Mouse (Mus musculus) spleen, postnatal 4 days (tissue): ENCODE data around the gene Snapin.

Experiments
- DNase-seq, 2 experiments: peaks; one replicate each; pipeline ENCODE4 v3.0.0; 2022; ENCODE audit warnings: low spot score in 2 of 2

The Snapin gene

DNA sequence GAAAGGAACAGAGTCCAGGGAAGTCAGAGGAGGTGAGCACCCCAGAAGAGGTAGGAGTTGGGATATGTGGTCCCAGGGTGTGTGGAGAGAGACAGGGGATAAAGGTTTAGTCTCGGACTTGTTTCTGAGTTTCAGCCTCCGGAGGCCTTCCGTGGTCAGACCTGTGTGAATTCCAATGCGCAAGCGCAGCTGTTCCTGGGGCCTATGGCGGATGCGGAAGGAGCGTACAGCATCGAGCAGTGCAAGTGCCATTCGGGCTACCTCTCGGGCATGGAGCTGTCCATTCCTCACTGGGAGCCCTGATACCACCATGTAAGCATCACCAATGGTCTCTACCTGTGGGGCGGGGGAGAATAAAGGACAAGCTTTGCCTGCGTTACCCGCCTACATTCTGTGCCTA, 35.9 kb downstream of the Snapin start:
- no peak for DNase-seq

DNA sequence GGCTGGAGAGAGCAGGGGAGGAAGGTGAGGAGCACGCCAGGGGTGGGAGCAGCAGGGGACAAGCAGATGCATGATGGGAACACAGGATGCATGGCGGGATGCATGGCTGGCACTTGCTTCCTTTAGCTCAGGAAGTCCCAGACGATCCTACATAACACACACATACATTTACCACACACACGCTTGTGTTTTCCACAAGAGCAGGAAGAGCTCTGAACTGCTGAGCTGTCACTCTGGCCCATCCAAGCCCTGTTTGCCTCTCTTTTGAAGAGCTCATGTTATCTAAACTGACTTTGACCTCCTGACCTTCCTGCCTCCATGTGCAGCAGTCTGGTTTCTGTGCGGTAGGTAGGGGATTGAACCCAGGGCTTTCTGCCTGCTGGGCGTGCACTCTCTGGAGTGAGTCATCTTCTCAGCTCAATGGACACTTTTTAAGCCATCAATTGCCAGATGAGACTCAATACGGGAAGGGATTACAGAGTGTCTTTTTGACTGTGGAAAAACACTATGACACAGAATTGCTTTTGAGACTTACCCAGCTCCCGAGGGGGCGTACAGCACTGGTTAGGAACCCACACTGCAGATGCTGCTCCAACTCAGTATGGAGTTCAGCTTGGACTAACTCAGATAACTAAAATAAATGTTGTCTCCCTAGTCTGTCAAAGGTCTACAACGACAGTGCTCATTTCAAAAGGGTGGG, 39.3 kb downstream of the Snapin start:
- no peak for DNase-seq

DNA sequence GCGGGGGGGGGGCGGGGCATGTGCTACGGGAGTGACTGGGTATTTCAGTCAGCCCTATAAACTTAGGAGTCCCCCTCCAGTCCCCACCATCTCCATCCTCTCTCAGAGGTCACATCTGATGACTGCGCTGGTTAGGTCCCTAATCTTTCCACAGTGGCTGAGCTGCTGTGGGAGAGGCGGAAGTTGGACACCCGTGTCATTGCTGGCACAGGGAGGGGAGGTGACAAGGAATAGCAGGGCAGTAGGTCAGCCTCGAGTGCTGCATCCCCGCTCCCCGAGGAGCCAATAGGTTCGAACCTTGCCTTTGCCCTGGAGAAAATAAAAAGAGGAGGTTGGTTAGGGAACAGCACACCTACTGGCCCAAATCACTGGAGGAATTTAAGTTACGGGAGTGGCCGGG, 40.0 kb downstream of the Snapin start:
- DNase-seq: no peak

DNA sequence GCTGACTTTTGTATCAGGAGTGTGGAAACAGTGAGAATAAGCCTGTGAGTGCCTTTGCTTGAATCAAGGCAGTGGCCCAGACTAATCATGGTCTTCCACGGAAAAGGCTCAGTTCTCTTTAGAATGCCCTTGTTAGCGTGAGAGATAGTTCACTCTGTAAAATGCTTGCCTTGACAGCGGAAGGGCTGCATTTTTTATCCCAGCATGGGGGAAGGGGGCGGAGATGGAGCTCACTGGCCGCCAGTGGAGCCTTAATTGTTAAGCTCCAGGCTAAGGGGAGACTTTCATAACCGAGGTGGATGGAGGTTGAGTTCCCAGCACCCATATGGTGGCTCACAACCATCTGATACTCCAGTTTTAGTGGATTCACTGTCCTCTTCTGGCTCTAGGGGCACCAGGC, 42.2 kb downstream of the Snapin start:
- DNase-seq: no peak

DNA sequence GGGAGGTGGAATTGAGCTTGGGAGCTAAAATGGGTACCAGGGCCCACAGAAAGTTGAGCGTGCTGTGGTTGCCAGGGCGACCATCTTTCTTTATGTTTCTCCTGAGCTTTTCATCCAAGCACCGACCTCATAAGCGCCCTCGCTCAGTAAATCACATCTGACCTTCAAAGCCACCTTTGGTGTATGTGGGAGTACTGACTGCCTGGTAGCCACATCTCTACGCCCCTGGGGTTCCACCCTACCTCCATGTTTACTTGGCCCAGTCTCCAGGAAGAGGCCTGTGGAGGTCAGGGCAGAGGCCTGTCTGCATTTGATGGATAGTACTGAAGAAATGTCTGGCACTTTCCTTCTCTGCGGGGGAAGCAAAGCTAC, 43.7 kb downstream of the Snapin start:
- no peak for DNase-seq

DNA sequence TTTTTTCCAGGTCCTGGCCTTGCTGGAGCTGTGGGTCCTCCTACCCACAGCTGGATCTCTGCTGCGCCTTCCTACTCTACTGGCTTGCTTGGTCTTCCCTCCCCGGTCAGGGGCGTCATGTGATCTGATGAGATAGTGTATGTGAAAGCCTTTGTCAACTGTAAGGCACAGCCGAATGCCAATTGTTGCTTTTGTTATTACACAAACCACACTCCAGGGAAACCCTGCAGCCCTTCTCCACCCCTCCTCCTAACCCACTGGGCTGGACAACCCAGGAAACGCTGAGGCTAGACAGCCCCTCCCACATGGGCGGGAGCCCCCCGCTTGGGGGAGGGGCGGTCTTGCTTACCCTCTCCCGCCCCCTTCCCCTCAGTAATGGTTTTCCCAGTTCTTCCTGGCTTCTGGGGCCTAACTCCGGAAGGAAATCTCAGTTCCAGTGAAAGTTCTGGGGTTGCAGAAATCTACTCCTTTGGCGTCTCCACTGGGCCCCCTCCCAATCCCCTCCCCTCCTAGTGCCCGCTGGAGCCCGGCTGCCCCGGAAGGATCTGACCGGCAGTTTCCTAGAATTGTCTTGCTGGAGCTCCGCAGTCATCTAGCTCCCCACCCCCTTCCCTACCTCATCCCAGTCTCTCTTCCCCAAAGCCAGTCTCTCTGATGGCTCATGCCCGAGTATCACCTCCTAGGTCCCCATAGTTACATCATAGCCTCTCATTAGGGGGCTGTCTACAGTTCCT, 44.3 kb downstream of the Snapin start:
- DNase-seq: peak in 1 of 2 experiments; percentile 47

DNA sequence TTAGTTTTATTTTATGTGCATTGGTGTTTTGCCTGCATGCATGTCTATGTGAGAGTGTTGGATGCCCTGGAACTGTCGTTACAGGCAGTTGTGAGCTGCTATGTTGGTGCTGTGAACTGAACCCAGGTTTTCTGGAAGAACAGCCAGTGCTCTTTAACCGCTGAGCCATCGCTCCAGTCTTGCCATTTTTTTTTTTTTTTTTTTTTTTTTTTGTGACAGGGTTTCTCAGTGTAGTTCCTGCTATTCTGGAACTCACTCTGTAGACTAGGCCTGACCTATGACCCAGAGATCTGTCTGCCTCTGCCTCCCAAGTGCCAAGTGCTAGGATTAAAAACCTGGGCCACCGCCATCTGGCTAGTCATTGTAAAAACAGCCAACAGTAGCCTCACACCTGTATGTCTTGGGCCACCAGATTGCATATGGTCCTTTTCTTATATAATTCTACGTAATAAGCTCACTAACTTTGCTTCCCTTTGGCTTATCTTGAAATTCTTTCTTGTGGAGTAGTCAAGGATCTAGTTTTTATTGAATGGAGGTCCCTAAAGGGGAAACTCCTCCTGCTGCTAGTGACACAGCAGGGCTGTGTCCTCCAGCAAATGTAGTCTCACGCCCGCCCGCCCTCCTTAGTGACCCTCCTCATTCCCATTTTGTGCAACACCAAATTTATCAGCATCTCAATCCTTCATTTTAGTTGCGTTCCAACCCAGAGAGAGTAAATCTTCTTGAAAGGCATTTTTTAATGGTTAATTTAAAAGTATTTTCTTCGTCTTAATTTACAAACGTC, 45.2 kb downstream of the Snapin start:
- no peak for DNase-seq

DNA sequence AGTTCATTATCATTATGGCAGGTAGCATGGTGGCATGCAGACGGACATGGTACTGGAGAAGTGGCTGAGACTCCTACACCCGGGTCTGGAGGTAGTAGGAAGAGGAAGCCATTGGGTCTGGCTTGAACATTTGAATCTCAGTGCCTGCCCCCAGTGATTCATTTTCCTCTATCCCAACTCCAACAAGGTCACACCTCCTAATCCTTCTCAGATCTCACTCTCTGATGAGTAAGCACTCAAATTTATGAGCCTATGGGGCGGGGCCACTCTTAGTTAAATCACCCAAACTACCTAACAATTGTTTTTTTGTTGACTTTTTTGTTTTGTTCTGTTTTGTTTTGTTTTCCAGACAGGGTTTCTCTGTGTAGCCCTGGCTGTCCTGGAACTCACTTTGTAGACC, 46.9 kb downstream of the Snapin start:
- DNase-seq: no peak

DNA sequence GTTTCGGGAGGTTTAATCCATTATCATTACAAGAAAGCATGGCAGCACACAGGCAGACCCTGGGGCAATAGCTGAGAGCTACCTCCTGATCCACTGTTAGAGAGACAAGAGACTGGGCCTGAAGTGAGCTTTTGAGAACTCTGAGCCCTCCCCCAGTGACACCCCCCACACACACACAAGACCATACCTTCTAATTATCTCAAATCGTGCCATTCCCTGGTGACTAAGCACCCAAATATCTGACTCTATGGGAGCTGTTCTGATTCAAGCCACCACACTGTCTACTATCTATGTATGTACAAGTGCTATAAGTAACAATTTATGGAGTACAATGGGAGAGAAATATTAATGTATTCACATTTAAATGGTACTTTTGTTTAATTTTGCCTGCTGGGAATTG, 50.1 kb downstream of the Snapin start:
- no peak for DNase-seq
